Mouse (Mus musculus): ENCODE measurements around the gene Rnf19b.

The Rnf19b gene

DNA sequence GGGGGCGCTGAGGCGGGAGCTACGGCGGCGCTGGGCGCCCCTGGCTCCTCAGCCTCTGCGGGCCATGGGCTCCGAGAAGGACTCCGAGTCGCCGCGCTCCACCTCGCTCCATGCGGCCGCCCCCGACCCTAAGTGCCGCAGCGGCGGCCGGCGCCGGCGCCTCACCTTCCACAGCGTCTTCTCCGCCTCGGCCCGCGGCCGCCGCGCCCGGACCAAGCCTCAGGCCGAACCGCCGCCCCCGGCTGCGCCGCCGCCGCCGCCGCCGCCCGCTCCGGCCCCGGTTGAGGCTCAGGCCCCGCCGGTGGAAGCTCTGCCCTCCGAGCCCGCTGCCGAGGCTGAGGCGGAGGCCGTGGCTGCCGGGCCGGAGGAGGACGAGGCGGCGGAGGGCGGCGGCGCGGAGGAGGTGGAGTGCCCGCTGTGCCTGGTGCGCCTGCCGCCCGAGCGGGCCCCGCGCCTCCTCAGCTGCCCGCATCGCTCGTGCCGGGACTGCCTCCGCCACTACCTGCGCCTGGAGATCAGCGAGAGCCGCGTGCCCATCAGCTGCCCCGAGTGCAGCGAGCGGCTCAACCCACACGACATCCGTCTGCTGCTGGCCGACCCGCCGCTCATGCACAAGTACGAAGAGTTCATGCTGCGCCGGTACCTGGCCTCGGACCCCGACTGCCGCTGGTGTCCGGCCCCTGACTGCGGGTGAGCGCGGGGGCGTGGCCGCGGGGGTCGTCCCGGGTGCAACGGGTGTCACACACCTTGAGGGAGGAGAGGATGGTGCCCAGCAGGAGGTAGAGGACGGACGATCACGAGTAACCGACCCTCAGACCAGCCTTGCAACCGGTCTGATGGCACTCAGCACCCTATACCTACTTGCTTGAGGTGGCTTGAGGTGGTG is at the start of gene Rnf19b:
TSS of gene Rnf19b (plus strand) at position 65 of the 886 bp plus-strand sequence.
- DNase-seq: peak; percentile 30

DNA sequence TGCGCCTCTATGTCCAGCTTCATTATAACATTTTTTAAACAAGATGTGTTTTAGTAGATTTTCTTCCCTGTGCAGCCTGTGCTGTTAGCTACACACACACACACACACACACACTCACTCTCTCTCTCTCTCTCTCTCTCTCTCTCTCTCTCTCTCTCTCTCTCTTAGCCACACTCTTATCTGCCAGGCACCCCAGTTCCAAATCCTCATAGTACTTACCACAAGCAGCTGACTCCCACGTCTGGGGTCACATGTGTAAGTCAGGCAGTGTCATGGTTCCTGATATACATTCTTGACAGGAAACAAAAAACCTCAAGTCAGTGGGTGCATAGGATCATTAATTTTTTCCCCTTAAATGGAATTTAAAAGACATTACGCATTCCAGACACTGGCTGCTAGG is 49.4 kb upstream of the Rnf19b start:
- DNase-seq: peak; percentile 30

DNA sequence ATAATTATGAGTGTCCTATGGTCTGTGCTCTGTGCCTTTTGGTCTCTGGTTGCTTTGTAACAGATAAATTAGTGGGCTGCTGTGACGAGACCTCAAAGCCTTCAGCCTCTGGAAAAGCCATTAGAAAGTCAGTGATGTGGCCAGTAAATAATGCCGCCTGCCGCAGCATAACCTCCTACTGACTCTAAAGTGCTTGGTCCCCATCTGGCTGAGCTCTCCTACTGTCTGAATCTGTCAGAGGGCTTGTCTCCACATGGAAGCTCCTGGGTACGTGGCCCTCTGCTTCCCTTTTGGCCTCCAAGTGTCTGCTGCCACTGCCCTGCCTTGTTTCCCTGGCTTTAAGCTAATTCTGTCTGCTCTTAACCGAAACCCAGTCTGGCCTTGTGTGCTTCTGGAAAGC is 48.5 kb upstream of the Rnf19b start:
- no peak for DNase-seq

DNA sequence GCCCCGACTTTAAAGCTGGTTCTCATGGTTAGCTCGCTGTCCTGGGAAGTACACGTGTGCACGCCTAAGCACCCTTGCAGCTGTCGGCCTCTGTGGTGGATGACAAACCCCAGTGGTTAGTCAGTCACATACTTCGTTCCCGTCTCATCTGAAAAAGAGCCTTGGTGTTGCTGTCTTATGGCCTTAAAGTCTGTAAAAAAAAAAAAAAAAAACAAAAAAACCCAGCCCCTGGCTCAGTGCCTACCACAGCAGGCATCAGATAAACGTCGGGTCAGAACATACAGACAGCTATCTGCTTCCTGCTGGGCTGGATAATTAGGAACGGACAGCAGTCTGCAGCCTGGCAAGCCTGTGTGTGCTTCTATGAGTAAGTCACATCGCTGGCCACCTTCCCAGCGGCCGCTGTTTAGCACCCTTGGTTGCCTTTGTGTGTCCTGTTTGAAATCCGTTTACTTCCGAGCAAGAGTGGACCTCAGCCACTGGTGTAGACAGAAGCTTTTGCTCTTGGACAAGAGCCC is 46.4 kb upstream of the Rnf19b start:
- DNase-seq: peak; percentile 69

DNA sequence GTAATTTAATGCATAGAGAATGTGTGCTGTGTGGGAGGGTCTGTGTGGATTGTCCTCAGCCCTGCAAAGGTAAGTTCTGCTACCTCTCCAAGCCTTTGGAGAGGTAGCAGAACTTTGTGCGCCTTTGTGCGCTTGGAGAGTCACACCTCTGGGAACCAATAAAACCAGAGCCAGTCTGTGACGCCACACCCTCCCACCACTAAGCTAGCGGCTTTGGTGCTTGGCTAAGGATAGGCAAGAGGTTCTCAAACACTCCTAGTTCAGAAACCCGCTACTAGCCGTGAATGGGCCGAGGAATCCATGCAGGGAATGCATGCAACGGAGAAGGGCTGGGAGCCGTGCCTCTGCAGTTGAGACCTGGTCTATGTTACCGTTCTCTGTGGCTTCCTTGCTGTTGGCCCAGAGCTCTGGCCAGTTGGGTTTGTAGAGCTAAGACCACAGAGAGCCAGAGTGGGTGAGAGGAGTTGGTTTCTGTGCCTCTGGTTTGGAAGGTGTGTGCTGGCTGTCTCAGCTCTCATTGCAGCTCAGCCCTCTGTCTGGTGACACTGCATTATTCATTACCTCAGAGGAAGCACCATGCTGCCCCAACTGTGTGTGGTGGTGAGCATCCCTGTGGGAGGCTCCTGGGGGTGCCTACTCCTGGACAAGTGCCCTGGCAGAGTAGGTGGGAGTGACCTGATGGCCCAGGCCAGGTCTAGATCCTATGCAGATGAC is 44.8 kb upstream of the Rnf19b start:
- peak; percentile 71 for DNase-seq

DNA sequence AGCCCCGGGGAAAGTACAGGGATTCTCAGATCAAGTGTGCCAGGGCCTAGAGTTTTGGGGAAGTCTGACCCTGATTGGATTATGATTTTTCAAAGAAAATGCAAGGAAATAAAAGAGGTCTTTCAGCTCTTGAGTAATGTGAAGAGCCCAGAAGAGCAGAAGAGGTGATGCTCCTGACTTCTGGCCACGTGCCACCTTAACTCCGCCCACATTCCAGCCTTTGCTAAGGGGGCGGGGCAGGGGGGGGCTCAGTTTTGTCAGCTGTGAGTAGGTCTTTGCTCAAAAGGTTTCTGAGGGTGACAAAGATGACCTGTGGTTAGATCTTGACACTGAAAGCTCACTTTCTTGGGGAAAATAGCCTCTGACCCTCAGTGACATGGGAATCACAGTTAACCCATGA is 41.7 kb upstream of the Rnf19b start:
- DNase-seq: no peak

DNA sequence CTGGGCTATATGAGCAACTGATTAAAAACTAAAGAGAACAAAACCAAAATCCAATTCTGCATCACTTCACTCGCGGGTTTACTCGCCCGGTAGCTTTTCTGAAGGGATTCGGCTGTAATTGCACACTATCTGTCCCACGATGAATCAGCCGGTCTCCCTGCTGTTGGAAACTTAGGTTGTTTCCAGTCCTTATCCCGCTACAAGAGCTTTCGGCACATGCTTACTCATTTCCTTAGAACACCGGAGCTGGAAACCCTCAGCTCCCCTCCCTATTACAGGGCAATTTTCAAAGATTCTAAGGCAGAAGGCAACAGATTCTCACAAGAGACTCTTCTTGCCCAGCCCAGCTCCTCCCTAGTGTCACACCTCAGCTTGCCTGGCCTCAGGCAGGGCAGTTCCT is 40.9 kb upstream of the Rnf19b start:
- DNase-seq: no peak

DNA sequence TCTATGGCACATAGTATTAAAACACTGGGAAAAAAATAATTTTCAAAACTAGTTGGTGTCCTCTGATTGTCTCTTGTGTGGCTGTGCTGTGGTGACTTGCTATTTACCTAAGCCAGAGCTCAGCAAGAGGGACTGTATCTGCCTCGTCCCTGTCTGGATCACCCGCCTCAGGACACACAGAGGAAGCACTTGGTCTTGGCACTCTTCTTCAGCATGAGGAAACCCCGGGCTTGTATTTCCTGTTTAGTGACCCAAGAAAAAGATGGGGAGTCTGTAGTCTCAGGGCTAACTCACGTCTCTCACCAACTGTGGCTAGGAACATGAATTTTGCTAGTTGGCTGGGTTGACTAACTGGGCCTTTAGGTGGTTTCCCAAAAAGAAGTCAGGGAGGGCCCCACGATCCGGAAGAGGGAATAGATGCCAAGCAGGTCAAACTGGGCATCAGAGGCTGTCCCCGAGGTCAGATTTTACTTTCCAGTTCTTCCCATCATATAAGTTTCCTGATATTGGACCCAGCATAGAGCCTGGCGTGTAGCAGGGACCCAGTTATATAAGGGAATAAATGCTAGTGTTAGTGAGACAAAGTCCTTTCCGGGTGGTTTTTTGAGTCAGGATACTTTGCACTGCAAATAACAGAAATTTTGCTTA is 39.2 kb upstream of the Rnf19b start:
- no peak for DNase-seq

DNA sequence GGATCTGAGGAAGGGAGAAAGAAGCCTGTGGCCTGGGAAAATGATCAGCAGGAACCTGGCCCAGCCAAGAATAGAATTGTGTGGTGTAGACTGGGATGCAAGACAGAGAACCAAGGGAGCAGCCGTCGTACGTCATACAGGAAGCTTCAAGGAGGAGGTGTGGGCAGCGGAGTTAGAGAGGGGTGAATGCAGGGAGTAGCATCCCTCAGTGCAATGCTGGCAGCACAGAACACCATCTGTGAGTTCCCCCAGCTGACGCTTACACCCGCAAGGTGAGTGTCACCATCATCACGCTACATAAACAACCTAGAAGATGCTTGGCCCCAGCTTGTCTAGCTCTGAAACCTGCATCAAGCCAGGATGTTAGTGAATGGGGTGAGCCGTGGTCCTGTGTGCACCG is 38.3 kb upstream of the Rnf19b start:
- DNase-seq: no peak

DNA sequence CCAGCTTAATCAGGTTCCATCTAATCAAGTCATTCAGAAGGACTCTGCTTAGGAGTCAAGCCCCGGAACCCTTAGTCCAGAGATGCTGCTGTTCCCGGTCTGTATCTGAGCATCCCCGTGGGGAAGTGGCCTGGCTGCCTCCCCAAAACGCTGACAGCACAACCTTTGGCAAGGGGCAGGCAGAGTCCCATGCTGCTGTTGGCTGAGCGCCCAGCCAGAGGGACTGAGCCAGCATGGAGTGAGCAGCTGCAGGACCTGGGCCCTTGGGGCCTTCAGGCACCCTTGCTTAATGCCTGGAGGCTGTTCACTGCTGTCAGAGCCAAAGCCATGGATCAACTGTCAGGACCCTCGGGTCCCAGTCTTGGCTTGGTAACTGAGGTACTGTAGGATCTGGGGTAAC is 37.6 kb upstream of the Rnf19b start:
- peak; percentile 80 for DNase-seq

DNA sequence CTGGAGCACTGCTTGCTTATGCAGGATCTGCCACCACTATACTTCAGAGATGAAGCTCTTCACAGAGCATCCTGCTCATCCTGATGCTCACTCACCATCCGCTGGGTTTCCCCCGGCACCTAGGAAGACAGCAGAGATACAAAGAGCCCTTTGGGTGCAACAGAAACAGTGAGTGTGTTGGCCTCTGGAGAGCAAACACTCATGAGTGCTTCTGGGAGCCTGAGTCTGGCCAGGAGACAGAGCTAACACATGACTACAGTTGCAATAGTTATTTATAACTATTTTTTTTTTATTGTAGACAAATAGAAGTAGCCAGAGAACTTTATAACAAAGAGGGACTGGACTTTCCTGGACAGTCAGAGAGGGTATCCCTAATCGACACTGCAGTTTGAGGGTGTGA is 36.6 kb upstream of the Rnf19b start:
- peak; percentile 71 for DNase-seq

DNA sequence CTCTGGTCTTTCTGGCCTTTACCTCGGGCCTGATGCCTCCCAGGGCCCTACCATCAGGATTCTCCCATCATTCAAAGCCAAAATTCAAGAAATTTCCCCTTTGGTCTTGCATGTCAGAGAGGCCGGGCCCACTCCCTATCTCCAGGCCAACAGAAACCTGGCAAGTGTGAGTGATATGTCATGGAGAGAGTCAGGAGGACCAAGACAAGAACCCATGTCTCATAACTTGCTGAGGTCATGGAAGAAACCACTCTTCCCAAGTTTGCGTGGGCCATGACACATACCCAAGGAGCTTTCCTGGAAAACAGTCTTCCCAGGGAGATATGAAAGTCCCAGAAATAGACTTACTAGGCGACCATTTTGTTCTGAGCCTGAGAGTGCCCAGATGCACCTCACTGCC is 36.2 kb upstream of the Rnf19b start:
- DNase-seq: no peak

DNA sequence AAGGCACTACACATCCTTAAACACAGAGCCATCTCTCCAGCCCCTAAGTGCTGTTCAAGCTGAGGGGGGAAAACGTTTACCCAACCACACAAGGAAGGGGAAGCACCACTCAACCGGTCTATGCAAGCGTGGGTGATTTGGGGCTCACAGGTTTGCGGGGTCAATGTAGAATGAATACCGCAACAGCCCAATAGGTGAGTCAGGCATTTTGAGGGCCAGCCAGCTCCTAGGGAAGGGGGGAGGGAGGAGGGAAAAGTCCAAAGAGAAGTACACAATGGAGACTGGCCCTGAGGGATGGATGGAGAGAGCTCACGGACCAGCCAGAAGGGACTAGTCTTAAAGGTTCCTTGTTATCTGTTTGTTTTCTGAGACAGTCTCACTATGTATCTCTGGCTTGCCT is 34.2 kb upstream of the Rnf19b start:
- no peak for DNase-seq

DNA sequence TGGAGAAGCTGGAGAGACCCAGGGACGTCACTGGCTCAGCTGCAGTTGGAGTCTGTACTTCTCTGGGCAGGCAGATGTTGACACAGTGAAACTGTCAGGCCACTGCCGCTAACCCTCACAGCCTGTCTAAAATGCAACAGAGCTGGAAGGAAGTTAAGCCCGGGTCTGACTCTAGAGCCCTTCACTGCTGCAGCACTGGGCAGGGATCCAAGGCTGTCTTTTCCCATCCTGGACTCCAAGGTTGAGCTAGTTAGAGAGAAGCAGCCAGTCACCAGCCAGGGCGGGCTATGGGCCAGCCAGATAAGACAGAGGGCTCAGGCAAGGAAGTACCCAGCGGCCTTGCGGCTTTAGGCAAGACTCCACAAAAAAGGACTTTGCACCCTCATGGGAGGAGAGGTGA is 33.3 kb upstream of the Rnf19b start:
- DNase-seq: peak; percentile 76

DNA sequence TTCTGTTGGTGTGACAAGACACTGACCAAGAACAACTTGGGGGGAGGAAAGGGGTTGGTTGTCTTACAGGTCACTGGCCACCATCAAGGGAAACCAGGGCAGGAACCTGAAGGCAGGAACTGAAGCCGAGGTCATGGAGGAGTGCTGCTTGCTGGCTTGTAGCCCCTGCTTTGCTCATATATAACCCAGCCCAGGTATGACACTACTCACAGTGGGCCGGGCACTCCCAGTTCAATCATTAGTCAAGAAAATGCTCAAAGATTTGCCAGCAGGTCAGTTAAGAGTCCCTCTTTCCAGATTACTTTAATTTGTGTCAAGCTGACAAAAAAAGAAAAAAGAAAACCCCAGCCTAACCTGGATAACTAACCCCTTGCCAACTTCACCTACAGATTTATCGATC is 32.4 kb upstream of the Rnf19b start:
- DNase-seq: no peak

DNA sequence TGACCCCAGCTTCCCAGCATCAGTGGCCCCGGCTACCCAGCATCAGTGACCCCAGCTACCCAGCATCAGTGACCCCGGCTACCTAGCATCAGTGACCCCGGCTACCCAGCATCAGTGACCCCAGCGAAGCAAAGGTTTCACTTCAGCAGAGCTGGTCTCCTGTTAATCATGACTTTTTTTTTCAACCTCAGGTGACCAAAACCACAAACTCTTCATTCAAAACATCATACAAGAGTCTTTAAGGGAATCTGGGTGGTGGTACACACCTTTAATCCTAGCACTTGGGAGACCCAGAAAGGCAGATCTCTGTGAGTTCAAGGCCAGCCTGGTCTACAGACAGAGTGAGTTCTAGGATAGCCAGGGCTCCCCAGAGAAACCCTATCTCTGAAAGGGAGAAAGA is 27.3 kb upstream of the Rnf19b start:
- no peak for DNase-seq

DNA sequence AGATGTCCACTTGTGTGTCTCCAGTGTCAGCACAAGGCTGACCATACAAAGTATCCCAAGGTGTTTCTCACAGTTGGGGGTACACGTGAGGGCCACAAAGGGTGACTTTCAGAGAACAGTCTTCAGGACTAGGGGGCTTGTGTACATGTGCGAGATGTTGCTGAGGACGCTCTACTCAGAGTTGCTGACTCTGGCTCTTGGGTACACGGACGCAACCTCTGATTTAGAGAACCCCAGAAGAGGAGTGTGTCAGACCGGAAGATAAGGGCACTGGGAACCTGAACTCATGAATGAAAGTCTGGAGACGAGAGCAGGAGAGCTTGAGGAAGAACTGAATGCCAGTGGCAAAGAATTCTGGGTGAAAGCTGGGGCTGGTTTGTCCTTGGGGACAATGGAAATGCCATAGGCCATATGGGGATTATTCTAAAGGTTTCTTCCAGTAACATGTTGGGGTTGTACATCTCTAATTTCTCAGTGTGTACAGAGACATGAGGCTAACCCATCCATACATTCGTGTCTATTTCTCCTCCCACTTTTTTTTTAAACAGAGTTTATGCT is 26.6 kb upstream of the Rnf19b start:
- no peak for DNase-seq

DNA sequence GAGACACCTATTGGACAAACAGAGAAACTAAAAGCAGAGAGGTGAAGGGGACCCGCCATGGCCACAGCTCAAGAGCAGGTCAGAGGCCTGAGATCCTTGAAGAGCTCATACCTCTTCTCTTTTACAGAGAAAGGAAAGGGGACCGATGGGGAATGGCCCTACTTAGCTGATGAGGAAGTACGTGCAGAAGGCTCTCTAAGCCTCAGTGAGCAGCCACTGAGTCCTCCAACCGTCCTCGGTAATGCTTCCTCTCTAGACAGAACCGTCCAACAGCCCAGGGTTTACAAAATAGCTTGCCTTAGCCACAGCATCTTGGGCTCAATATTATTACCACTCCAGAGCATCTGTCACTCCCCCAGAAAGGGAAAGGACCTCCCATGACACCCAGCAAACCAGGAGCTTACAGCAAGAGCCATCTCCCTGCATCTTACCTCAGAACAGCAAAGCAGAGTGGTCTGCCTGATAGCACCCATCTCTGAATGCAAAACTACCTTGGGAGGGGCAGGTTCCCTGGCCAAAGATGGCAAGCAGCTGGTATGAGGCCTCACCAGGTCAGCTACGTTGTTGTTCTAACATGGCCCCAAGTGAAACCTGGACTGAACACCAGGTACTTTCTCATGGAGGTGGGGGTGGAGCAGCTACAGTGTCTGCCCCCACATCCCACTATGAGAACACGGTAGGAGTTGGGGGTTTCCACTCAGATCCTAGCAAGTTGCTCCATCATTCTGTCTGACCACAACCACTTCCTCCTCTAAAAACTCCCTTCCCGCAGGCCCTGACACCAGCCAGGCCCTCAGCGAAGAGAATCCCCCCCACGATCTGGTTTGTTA is 25.7 kb upstream of the Rnf19b start:
- DNase-seq: no peak

DNA sequence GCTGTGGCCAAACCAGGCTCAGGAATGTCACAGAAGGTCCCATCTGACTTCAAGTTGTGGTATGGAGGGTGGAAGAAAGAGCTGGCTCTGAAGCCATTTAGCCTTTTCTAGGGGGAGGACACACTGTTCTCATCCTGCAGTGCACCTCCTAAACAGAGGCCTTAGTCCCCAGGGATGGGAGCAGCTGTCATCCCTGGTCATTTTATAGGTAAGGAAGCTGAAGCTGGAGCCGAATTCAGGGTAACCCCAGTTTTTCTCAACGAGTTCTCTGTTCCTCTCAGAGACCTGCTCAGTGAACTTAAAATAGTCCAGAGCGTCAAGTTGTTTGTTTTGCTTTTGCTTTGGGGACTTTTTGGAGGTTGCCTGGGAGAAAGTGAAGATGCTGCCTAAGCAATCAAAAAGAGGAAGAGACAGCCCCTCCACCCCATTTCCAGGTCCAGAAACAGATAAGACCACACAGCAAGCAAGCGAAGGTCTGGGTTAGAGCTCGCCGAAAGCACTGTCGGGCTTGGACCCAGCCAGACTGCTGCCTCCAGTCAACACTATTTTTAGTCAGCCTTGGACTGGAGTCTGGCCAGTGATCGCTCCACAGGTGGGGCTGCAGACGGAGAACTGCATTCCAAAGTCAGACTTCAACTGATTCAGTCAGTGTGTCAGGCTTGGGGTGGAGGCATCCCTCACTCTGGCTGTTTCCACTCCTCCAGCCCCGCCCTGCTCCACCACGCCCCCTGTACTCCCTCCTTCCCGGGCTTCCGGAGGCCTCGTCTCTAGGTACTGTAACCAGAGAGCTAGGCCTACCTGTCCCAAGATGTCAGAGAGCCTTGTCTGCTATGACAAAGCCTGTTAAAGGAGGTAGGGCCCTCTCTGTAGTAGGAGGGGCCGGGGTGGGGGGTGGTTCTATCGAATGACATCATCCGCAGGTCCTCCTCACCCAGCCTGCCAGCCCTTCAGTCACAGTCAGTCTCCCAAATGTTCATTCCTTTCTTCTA is 24.8 kb upstream of the Rnf19b start:
- peak; percentile 87 for DNase-seq

DNA sequence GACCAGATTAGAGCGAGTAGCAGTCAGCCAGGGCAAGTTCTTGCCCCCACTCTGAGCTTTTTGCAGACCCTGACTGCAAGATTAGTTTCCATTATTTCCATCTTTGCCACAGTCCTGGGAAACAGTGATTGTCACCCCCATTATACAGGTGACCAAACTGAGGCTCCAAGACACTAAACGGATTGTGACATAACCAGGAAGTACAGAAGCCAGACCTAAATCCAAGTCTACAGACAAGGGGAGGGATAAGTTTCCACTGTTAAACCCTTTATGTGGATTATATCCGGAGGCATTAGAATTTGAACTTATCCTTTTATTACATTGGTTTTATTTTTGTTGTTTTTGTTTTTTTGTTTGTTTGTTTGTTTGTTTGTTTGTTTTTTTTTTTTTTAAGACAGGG is 23.8 kb upstream of the Rnf19b start:
- DNase-seq: no peak

All from lung, postnatal 36 days (tissue).